Mouse (Mus musculus) ES-Bruce4 (cell line): ENCODE data around the gene Kif17.

Source experiments
- CTCF ChIP-seq: IDR thresholded peaks from one replicate; pipeline ENCODE4 v1.8.1; 2011; ENCODE audit warnings: low read depth, low read length
- EP300 ChIP-seq: IDR thresholded peaks from 2 replicates; pipeline ENCODE4 v1.6.1; 2011; ENCODE audit warnings: low read depth, low read length; ENCODE audit not compliant: insufficient read depth
- POLR2A ChIP-seq: IDR thresholded peaks from one replicate; pipeline ENCODE4 v1.8.1; 2011; ENCODE audit warnings: low read length; ENCODE audit not compliant: insufficient read depth

DNA sequence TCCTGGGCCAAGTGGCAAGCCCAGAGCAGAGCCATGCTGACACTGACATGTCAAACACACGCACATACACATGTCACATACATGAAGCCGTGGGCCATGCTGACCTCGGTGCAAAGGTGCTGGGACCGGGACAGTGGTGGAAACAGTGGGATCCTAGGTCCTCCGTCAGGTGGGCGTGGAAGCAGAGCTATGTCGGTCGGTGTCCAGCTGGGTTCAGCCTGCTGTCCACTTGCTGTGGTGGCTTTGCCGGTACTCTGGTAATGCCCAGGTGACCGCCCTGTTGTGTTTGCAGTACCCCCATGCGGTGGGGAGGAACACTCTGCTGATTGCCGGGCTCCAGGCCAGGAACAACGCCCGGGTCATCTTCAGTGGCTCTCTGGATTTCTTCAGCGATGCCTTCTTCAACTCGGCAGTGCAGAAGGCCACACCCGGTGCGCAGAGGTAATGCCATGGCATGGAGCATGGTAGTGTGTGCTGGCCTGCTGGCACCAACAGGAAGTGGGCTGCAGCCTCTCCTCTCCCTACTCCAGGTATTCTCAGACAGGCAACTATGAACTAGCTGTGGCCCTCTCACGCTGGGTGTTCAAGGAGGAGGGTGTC, 60.2 kb downstream of the Kif17 start:
- TF ChIP-seq POLR2A (no peak), CTCF (no peak), EP300 (no peak)
